Mouse (Mus musculus): ENCODE measurements around the gene Foxi2.

Foxi2 gene

GRCm38 (mm10) chr7:135410237-135410965 is at the start of gene Foxi2:
Foxi2 (plus strand) TSS chr7:135410308.
- peak; percentile 11 for DNase-seq (ENCODE audit: inconsistent ontology term)

DNA sequence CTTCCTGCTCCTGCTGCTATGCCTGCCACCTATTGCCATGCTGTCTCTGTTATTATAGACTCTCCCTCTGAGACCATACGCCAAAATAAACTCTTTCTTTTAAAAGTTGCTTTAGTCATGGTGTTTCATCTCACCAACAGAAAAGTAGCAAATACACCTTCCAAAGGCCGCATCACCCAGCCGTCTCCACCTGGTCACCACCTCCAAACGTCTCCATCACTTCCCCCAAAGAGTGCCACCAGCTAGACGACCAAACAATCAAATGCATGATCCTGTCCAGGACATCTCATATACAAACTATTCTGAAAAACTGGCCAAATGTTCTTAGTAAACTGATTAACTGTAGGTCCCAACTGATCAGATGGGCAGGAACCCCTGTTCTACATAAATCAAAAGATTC is 45.5 kb upstream of the Foxi2 start:
- DNase-seq (ENCODE audit: inconsistent ontology term) = no peak

GRCm38 (mm10) chr7:135376048-135376447 is 34.1 kb upstream of the Foxi2 start:
- DNase-seq (ENCODE audit: inconsistent ontology term) = no peak

GRCm38 (mm10) chr7:135376932-135377331 is 33.2 kb upstream of the Foxi2 start:
- no peak for DNase-seq (ENCODE audit: inconsistent ontology term)

DNA sequence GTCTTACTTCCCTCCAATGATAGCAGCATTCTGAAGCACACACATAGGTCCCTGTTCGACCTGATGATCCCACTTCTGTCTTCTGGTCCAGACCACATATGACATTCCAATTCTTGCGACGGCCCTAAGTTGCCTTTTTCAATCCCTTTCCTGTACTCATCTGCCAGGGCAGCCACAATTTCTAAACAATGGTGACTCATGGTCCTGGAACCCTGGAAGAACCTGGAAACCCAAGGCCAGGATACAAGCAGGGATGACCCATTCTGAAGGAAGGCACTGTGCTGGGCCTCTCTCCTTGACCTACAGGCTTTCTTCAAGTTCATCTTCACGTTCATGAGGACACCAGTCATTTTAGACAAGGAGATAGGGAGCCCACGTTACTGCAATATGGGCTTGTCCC is 31.8 kb upstream of the Foxi2 start:
- peak; percentile 42 for DNase-seq (ENCODE audit: inconsistent ontology term)

GRCm38 (mm10) chr7:135389039-135389438 is 21.1 kb upstream of the Foxi2 start:
- DNase-seq (ENCODE audit: inconsistent ontology term) = peak; percentile 30

DNA sequence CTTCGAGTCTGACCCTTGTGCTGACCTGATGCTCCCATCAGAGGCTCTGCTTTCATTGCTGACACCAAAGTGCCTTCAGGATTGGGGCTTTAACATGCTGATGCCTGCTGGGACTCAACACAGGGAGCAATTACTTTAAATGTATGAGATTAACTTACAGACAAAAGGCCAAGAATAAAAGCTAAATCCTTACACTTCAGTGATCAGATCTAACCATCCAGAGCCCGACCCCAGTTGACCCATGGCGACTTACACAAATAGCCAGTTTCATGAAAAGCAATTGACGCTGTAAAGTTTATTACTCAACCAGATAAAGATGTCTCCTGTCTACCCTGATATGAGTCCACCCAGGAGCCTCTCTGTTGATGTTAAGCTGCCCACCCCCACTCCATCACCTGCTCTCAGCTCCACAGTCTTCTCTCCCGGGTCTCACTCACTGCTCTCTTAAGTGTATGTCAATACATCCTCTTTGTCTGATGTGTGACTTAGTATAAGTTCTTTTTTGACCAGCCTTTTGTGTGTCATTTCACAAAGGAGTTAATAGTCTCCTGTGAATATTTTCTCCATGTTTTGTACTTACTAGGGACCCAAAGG is 17.1 kb upstream of the Foxi2 start:
- DNase-seq (ENCODE audit: inconsistent ontology term) = no peak

DNA sequence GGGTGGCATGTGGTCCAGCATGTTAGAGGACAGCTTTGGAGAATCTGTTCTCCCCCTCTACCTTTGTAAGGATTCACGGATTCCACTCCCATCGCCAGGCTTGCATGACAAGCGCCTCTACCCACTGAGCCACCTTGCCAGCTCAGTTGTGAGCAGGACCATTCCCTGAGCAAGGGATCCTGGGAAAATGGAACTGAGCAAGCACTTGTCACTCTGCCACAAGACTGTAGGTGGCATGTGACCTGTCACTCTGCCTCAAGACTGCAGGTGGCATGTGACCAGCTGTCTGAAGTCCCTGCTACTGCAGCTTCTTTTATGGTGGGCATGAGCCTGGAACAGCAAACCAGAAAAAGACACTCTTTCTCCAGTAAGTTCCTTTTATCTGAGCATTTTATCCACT is 15.7 kb upstream of the Foxi2 start:
- DNase-seq (ENCODE audit: inconsistent ontology term) = no peak

GRCm38 (mm10) chr7:135395242-135395641 is 14.9 kb upstream of the Foxi2 start:
- DNase-seq (ENCODE audit: inconsistent ontology term) = no peak

GRCm38 (mm10) chr7:135397096-135397495 is 13.0 kb upstream of the Foxi2 start:
- no peak for DNase-seq (ENCODE audit: inconsistent ontology term)

DNA sequence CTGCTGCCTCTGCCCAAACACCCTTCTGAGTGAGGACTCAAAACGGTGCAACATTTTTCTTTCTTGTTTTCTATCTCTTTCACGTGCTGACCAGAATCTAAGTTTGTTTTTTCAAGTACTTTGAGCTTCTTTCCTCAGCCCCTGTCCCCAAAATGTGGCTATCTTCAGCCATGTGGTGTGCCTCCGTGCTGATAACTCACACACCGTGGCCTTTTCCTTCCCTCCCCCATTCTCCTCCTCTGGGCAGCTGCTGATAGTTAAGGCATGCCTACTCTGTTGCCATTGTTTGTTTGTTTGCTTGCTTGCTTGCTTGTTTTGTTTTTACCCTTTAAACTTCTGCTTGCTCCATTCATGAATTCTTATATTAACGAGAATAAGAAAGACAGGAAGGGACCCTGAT is 12.2 kb upstream of the Foxi2 start:
- DNase-seq (ENCODE audit: inconsistent ontology term) = no peak

DNA sequence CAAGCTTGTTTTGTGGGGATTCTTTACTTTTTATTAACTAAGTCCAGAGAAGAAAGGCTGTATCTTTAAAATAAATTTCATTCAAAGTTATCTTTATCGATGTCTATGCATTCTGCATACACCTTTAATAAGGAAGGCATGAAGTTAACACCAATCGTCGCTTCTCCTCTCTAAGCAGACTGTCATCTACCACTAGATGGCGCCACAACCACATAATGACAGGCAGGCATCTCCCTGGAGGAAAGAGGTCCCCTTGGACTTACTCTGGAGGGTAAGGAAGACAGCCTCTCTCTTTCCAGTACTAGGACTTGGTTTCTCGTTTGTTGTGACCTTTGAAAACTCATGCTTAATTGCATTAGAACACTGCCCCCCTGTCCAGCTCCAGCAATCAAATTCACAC is 6.7 kb upstream of the Foxi2 start:
- peak; percentile 61 for DNase-seq (ENCODE audit: inconsistent ontology term)

DNA sequence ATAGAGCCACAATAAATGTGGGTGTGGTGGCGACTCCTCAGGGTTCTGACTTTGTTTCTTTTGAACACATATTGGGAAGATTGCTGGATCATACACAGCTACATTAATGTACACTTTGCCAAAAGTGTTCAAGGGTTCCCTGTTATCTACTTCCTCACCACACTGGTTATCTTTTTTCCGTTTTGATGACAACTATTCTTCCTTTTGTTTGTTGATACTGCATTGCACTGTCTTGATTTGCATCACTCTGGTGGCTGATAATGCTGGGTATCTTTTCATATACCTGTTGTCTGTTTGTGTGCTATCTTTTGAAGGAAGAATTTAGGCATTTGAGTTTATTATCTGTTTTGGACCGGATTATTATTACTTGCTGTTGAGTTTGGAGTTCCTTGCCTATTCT is 3.3 kb upstream of the Foxi2 start:
- DNase-seq (ENCODE audit: inconsistent ontology term) = no peak

GRCm38 (mm10) chr7:135408501-135408900 is 1.6 kb upstream of the Foxi2 start:
- peak; percentile 57 for DNase-seq (ENCODE audit: inconsistent ontology term)

GRCm38 (mm10) chr7:135412357-135412756 is 2.2 kb downstream of the Foxi2 start:
- no peak for DNase-seq (ENCODE audit: inconsistent ontology term)

DNA sequence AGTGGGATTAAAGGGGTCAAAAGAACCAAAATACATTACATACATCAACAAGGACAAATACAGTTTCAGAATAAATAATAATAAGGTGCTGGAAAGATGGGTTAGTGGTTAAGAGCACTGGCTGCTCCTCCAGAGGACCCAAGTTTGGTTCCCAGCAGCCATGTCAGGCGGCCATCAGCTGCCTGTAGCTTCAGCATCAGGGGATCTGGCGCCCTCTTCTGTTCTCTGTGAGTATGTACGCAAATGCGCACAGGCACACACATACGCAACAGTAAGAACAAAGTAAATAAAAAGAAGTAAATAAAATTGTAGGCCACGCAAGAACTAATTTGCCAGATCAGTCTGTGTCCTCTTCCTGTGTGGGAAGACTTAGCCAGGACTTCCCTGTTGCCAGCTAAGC is 18.7 kb downstream of the Foxi2 start:
- no peak for DNase-seq (ENCODE audit: inconsistent ontology term)

GRCm38 (mm10) chr7:135430903-135431302 is 20.8 kb downstream of the Foxi2 start:
- peak; percentile 83 for DNase-seq (ENCODE audit: inconsistent ontology term)

DNA sequence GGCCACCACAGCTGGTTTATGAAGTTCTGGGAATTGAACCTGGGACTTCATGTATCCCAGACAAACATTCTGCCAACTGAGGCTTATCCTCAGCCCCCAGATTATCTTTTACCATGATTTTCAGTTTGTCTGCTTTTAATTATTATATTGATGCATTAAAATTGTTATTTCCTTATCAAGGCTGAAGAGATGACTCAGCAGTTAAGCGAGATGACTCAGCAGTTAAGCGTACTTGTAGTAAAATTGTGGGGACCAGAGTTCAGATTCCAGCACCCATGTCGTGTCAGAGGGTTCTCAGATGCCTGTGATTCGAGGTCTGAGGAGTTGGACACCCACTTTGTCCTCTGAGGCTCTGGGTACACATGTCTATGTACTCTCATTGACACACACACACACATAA is 33.8 kb downstream of the Foxi2 start:
- DNase-seq (ENCODE audit: inconsistent ontology term) = no peak

GRCm38 (mm10) chr7:135451340-135451739 is 41.2 kb downstream of the Foxi2 start:
- no peak for DNase-seq (ENCODE audit: inconsistent ontology term)

- peak; percentile 22 for DNase-seq (ENCODE audit: inconsistent ontology term)
Measured at GRCm38 (mm10) chr7:135452366-135452765, 42.3 kb downstream of the Foxi2 start.

- DNase-seq (ENCODE audit: inconsistent ontology term) = peak; percentile 17
Measured at GRCm38 (mm10) chr7:135453690-135454089, 43.6 kb downstream of the Foxi2 start.

All from Muller cell, postnatal 12 days (primary cell).